Mouse (Mus musculus) CD4-positive helper T cell, adult 2 months (primary cell): ENCODE measurements around the gene 4632433K11Rik.
"Not testable (repeated sequence)": the region's sequence is repeated elsewhere in the genome, so short reads cannot be mapped to it uniquely, and the experiment has no call there.

Experiments used
- DNase-seq: peaks from one replicate; pipeline ENCODE4 v3.0.0-alpha.2; 2012; ENCODE audit warnings: low read depth, missing footprints, low spot score

The 4632433K11Rik gene

GRCm38 (mm10) chr7:5033818-5034217 lies at the start of gene 4632433K11Rik:
4632433K11Rik (plus strand) TSS chr7:5034118.
- DNase-seq: no peak

DNA sequence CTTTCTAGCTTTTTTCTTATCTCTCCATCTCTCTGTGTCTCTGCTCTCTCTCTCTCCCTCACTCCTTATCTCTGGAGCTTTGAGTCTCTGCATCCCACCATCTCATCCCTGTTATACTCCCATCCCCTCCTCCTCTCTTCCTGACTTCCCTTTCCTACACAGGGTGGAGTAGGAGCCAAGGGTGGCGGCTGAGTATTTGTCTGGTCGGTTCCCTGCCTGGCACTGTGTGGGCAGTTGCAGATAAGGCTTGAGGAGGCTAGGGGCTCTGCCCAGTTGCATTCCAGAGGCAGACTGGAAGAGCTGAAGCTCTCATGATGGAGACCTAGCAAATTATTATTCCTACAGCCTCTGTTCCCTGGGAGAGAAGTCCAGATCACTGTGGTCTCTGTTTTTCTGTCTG lies 45.7 kb upstream of the 4632433K11Rik start:
- no peak for DNase-seq

DNA sequence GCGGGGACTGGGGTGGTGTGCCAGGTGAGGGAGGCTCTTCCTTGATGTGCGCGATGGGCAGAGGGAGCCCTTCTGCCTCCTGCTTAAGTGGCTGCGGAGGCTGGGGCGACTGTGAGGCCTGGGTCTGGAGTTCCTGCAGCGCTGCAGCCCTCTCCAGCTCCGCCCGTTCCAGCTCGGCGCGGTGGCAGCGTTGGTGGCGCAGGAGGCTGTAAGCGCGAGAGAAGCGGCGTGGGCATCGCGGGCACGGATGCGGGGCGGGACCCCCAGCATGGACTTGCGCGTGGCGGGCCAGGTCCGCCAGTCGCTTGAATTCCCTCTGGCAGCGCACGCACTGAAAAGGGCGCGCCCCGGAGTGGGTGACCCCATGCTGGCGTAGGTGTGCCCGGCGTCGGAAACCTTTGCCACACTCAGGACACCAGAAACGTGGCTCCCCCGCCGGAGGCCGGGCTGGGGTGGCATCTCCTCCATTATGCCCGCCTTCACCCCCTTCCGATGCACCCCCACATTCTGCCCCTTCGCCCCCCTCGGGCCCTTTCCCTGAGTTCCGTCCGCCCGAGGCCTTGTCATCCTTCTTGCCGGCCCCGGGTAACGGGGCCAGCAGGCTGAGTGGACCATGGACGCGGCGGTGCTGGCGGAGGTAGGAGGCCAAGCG lies 40.4 kb upstream of the 4632433K11Rik start:
- DNase-seq: no peak

GRCm38 (mm10) chr7:4993999-4994788 lies 39.7 kb upstream of the 4632433K11Rik start:
- DNase-seq: no peak

DNA sequence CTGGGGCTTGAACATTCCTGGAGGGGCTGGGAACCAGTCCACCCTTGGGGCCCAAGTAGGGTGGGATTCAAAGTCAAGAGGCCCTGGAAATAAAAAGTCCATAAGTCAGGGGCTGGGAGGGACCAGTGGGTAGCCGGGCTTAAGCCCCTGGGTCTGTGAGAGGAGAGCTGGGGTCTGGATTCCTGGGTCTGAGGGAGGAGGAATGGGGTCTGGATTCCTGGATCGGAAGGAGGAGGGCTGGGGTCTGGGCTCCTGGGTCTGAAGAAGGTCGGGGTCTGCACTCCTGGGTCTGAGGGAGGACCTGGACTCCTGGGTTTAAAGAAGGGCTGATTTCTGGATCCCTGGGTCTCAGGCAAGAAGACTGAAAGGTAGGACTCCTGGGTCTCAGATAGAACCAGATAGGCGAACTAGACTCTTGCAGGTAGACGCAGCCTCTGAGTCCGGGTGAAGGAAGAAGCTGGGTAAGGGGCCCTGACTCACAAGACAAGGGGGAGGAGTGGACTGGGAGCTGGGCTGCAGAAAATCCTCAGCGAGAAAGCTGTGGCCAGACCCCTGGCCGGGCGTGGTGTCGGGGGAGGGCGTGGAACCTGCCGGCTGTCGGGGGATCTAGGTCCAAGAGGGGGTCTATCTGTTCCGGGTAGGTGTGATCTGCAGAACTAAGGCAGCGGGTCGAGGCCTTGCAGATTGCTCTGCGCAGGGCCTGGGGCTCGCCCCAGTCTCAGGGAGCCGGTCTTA lies 38.5 kb upstream of the 4632433K11Rik start:
- no peak for DNase-seq

GRCm38 (mm10) chr7:4996003-4996895 lies 37.7 kb upstream of the 4632433K11Rik start, which contains the start of gene Zfp579:
Zfp579 (minus strand) TSS chr7:4996158.
- DNase-seq: peak; percentile 83

DNA sequence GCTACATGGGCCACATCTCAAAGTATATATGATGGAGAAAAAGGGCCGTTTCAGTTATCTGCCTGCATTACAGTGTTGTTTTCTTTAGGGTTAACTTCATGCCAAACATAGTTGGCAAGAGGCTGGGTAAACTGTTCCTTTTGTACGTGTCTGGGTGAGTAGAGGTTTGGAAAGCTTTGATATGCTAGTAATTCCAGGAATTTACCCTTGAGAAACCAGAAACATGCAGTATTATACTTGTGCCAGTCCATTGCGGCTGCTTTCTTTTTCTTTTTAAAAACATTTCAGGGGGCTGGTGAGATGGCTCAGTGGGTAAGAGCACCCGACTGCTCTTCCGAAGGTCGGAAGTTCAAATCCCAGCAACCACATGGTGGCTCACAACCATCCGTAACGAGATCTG lies 37.0 kb upstream of the 4632433K11Rik start:
- DNase-seq: no peak

DNA sequence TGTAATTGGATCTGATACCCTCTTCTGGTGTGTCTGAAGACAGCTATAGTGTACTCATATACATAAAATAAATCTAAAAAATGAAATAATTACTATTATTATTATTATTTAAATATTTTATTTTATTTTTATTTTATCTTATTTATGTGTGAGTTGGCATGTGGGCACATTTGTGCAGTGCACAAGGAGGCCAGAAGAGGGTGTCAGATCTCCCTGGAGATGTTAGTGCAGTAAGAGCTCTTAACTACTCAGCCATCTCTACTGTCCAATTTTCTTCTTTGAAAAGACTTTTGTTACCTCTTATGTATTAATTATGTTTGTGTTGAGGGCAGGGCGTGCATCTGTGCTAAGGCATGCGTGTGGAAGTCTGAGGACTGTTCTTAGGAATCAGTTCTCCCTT lies 34.0 kb upstream of the 4632433K11Rik start:
- DNase-seq: peak; percentile 54

- DNase-seq: not testable (repeated sequence)
Measured at GRCm38 (mm10) chr7:5002876-5003275, 31.0 kb upstream of the 4632433K11Rik start.

DNA sequence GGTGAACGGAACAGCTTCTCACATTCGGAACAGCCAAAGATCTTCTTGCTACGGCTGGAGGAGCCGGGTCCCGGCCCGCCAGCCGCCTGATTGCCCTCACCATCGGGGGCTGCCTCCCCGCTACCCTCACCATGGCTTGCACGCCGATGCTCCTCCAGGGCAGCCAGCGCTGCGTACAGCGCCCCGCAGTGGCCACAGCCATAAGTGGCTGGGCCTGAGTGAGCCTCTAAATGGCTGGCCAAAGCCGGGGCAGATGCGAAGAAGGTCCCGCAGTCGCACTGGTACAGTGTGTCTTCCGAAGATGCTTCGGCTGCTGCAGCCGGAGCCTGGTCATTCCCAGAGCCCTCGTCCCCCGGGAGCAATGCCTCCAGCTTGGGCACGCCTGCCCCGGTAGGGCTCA lies 25.7 kb upstream of the 4632433K11Rik start:
- no peak for DNase-seq

DNA sequence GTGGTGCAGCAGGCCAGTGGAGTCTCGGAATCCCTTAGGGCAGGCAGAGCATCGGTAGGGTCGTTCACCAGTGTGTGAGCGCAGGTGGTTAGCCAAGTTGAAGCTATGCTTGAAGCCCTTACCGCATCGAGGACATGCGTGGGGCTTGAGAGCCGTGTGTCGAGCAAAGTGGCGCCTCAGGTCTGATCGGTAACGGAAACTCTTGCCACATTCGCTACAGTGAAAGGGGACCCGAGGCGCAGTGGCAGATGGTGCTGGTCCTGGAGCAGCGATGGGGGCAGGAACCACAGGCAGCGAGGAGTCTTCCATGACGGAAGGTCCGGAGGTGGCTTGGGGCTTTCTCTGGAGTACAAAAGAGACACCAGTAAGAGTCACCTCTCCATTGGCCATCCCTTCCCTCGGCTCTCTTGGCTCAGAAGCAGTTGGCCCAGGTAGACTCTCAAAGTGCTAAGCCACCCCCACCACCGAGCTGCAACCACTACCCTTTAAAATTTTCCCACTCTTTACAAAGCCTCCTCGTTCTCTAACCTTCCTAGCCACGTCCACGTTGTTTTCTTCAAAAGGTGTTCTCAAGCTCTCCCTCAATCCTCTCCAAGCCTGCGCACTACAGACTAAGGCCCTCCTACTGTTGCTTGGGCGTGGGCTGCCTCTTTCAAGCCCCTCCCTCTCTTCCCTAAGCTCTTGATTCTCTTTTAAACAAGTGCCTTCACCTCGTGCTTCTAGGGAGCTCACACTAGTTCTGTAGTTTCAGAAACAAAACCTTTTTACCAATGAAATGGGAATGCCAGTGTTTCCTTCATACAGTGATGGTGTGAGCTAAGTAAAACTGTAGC lies 21.0 kb upstream of the 4632433K11Rik start:
- no peak for DNase-seq

DNA sequence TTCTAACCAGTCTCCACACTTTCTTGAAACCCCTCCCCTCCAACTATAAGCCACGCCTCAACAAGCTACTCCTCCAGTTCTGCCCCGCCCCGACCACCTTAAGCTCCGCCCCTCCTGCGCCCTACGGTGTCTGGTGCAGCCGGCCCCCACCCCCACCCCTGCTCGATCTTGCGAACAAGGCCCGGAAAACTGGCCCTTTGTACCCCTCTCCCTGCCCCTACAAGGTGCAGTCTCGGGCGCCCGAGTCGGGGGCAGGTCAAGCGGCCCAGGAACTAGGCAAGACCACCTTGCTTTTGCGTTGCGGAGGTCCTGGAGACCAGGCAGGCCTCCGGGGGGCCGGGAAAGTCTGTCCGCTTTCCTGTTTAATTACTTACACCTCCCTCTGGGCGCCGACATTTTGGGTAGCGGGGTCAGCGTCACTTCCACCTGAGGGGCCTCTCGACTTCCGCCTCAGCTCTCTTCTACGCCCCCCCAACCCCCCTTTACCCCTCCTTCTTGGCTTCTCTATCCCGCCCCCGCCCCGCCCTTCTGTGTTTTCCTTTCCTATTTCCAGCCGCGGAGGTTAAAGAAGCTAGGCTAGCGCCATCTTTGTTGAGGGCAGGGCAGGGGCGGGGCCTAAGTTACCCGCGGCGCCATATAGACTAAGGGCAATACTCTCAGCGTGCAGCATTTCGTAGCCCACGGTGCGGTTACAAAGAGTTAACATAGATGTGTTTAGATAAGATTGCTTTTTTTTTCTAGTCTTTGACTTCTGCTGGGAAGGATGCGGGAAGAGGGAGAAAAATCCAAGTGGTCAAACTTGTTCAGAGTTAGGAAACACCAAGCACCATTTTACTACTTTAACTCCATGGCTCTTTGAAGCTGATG lies 19.4 kb upstream of the 4632433K11Rik start, which contains the start of the genes Zfp524 and Fiz1:
TSS of gene Zfp524 (plus strand) at position 165 of the 867 bp plus-strand sequence.
TSS of gene Fiz1 (minus strand) at position 447 of the 867 bp plus-strand sequence.
- peak; percentile 99 for DNase-seq

GRCm38 (mm10) chr7:5015118-5016001 lies 18.6 kb upstream of the 4632433K11Rik start, which contains the start of gene Gm44973:
Gm44973 (plus strand) TSS chr7:5015496.
- peak; percentile 97 for DNase-seq

- DNase-seq: no peak
Measured at GRCm38 (mm10) chr7:5016057-5016456, 17.9 kb upstream of the 4632433K11Rik start.

- no peak for DNase-seq
Measured at GRCm38 (mm10) chr7:5016920-5017319, 17.0 kb upstream of the 4632433K11Rik start.

DNA sequence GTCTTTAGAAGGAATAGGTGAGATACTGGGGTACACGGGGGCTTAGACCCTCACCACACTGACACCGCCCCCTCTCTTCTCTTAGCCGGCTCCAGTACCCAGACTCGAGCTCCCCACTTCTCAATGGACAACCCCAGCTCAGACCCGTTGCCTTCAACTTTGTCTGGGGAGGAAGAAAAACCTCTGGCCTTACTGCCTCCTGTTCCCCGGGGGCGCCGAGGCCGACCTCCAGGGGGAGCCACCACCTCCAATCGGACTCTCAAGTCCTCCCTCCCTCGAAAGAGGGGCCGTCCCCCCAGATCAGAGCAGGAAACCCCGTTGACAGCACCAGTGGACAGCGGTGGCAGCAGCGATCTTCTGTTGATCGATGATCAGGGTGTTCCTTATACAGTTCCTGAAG lies 16.6 kb upstream of the 4632433K11Rik start:
- DNase-seq: no peak

DNA sequence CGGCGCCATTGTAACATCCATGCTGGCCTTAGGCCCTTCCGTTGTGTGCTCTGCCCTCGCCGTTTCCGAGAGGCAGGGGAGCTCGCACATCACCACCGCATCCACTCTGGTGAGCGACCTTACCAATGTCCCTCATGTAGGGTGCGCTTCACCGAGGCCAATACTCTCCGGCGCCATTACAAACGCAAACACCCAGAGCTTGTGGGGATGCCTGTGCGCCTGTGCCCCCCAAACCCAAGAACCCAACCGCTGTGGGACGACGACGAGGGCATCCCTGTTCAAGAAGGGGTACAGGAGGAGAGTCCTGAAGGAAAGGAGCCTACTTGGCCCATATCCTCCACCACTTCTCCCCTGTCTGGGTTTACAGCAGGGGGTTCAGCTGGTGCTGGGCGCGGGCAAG lies 16.0 kb upstream of the 4632433K11Rik start:
- no peak for DNase-seq

- not testable (repeated sequence) for DNase-seq
Measured at GRCm38 (mm10) chr7:5019576-5019975, 14.3 kb upstream of the 4632433K11Rik start.
